Mouse (Mus musculus): ENCODE data around the gene Myrfl. TPM values are rescaled to one million over a fixed set of nuclear protein-coding genes. Genes with fewer than 3 reads are reported as not detected.

Myrfl gene
- polyA plus RNA-seq, 1 experiment from 2014 or later: not detected

GRCm38 (mm10) chr10:116921416-116921815, 24.7 kb upstream of the Myrfl start:
- Histone ChIP-seq H3K36me3 (ENCODE audit: inconsistent target) (no peaks in the 10 kb centered on the region), H3K27ac (no peak overlapping the region), H3K4me3 (ENCODE audit: inconsistent target) (no peak overlapping the region), H3K79me2 (ENCODE audit: inconsistent target) (no peaks in the 10 kb centered on the region)
- WGBS (ENCODE audit: missing documents): 96% methylated on average over 15 of the region's 15 CpGs

DNA sequence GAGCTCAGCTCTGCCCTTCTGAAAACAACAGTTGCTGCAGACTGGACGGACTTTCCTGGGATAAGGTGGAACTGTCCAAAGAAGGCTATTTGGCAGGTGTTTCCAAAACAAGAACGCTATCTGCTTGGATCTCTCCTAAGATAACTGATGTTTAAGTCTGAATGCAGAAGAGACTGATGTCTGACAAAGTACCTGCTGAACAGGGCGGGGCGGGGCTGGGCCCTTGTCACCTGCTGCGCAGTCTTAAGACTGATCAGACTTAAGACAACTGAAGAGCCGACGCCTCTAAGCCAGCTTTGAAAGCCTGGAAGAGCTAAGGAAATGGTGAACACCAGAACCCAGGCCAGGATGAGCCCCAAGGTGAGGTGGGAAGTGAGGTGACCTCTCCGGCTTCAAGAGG, 23.9 kb upstream of the Myrfl start:
- Histone ChIP-seq H3K79me2 (ENCODE audit: inconsistent target) (no peaks in the 10 kb centered on the region), H3K36me3 (ENCODE audit: inconsistent target) (no peaks in the 10 kb centered on the region), H3K4me3 (ENCODE audit: inconsistent target) (no peak overlapping the region), H3K27ac (no peak overlapping the region)
- 96% methylated on average over 8 of the region's 8 CpGs for WGBS (ENCODE audit: missing documents)

DNA sequence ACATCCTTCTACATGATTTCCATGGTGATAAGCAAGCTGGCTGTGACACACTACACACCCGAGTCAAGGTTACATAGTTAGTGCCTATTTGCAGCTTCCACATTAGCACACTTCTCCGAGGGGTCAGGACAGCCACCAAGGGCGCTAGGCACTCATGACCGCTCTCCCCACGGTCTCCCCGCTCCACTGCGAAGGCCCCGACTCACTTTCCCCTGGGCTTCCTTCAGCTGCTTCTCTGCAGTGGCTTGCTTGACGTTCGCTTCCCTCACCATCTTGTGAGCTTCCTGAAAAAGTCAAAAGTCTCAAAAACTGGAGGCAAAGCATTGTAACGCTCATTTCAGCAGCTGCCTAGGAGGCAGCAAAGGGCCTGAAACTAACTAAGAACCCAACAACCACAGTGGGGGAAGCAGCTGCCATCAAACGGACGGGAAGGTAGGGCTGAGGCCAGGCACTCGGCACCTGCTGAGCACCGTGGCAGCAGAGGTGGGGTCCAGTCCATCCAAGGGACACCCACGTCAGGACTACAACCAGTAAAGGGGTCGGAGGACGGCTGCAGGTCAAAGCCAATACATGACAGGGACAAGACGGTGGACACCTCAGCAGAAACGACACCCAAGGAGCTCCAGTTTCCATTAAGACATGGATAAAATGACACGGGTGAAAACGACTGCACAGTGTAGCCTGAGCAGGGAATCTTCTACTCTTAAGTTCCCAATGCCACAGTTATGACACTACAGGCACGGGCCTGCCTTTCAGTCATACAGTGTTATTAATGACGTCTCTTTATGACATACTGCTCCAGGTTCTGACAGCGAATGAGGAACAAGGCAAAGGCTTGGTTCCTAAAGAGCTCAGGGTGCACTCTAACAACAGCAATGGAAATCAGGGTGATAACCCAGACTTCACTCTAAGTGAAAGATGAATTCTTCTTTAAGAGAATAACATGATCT, 22.9 kb upstream of the Myrfl start:
- 45% methylated on average over 25 of the region's 25 CpGs for WGBS (ENCODE audit: missing documents)
- Histone ChIP-seq H3K27ac (no peak overlapping the region), H3K79me2 (ENCODE audit: inconsistent target) (no peaks in the 10 kb centered on the region), H3K36me3 (ENCODE audit: inconsistent target) (no peaks in the 10 kb centered on the region), H3K4me3 (ENCODE audit: inconsistent target) (no peak overlapping the region)

- no peak overlapping the region for H3K27ac ChIP-seq
- H3K4me3 ChIP-seq (ENCODE audit: inconsistent target): no peak overlapping the region
- WGBS (ENCODE audit: missing documents): 72% methylated on average over 8 of the region's 8 CpGs
- no peaks in the 10 kb centered on the region for H3K36me3 ChIP-seq (ENCODE audit: inconsistent target)
- H3K79me2 ChIP-seq (ENCODE audit: inconsistent target): no peaks in the 10 kb centered on the region
These were observed 19.9 kb upstream of the Myrfl start for GRCm38 (mm10) chr10:116916581-116916980.

DNA sequence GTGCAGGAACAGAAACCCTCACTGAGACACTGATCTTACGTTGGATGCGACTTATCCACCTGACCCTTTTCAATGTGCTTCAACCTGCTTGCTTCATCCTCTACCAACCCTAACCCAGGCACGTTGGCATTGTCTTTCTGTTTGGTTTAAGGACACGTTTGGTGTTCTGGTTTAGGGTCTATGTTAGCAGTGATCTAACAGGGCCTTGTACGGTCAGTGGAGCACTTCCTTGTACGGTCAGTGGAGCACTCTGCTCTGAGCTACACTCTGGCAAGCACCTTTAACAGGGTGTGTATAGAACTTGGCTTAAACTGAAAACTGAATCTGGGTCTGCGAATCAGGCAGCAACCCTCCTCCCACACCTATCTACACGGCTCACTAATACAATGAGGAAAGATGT, 18.6 kb upstream of the Myrfl start:
- 95% methylated on average over 7 of the region's 8 CpGs for WGBS (ENCODE audit: missing documents)
- Histone ChIP-seq H3K36me3 (ENCODE audit: inconsistent target) (no peaks in the 10 kb centered on the region), H3K79me2 (ENCODE audit: inconsistent target) (no peaks in the 10 kb centered on the region), H3K27ac (no peak overlapping the region), H3K4me3 (ENCODE audit: inconsistent target) (no peak overlapping the region)

GRCm38 (mm10) chr10:116914586-116914985, 17.9 kb upstream of the Myrfl start:
- WGBS (ENCODE audit: missing documents): 96% methylated on average over 9 of the region's 9 CpGs
- Histone ChIP-seq H3K27ac (no peak overlapping the region), H3K36me3 (ENCODE audit: inconsistent target) (no peaks in the 10 kb centered on the region), H3K4me3 (ENCODE audit: inconsistent target) (no peak overlapping the region), H3K79me2 (ENCODE audit: inconsistent target) (no peaks in the 10 kb centered on the region)

- WGBS (ENCODE audit: missing documents): 93% methylated on average over 14 of the region's 17 CpGs
- H3K79me2 ChIP-seq (ENCODE audit: inconsistent target): no peaks in the 10 kb centered on the region
- H3K4me3 ChIP-seq (ENCODE audit: inconsistent target): no peak overlapping the region
- no peaks in the 10 kb centered on the region for H3K36me3 ChIP-seq (ENCODE audit: inconsistent target)
- no peak overlapping the region for H3K27ac ChIP-seq
These were observed 17.0 kb upstream of the Myrfl start for GRCm38 (mm10) chr10:116913647-116914273.

GRCm38 (mm10) chr10:116912850-116913249, 16.1 kb upstream of the Myrfl start:
- 93% methylated on average over 9 of the region's 9 CpGs for WGBS (ENCODE audit: missing documents)
- Histone ChIP-seq H3K27ac (no peak overlapping the region), H3K79me2 (ENCODE audit: inconsistent target) (no peaks in the 10 kb centered on the region), H3K4me3 (ENCODE audit: inconsistent target) (no peak overlapping the region), H3K36me3 (ENCODE audit: inconsistent target) (no peaks in the 10 kb centered on the region)

GRCm38 (mm10) chr10:116908901-116909642, 12.4 kb upstream of the Myrfl start:
- no peak overlapping the region for H3K4me3 ChIP-seq (ENCODE audit: inconsistent target)
- 93% methylated on average over 15 of the region's 15 CpGs for WGBS (ENCODE audit: missing documents)
- no peaks in the 10 kb centered on the region for H3K36me3 ChIP-seq (ENCODE audit: inconsistent target)
- H3K27ac ChIP-seq: no peak overlapping the region
- no peaks in the 10 kb centered on the region for H3K79me2 ChIP-seq (ENCODE audit: inconsistent target)

DNA sequence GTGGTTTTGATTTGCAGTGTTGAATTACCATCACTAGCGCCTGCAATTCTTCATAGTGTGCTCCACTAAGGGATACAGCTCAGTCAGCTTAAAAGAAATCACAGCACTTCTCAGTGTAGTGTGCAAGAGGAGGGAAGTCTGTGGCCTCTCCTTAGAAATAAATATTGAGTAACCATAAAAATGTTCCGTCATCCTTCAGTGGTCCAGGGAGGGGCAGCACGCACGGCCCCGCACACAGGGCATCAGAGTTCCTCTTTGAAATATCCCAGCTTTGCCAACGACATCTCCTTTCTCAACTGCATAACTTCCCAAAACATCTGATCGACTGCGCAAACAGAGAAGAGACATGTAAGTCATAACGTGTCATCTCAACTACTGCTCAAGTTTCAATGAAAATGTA, 10.1 kb upstream of the Myrfl start:
- H3K79me2 ChIP-seq (ENCODE audit: inconsistent target): no peaks in the 10 kb centered on the region
- H3K36me3 ChIP-seq (ENCODE audit: inconsistent target): no peaks in the 10 kb centered on the region
- 55% methylated on average over 9 of the region's 9 CpGs for WGBS (ENCODE audit: missing documents)
- no peak overlapping the region for H3K4me3 ChIP-seq (ENCODE audit: inconsistent target)
- no peak overlapping the region for H3K27ac ChIP-seq

- WGBS (ENCODE audit: missing documents): 93% methylated on average over 10 of the region's 10 CpGs
- Histone ChIP-seq H3K36me3 (ENCODE audit: inconsistent target) (no peaks in the 10 kb centered on the region), H3K79me2 (ENCODE audit: inconsistent target) (no peaks in the 10 kb centered on the region), H3K4me3 (ENCODE audit: inconsistent target) (no peak overlapping the region), H3K27ac (no peak overlapping the region)
These were observed 7.8 kb upstream of the Myrfl start for GRCm38 (mm10) chr10:116904503-116904908.

DNA sequence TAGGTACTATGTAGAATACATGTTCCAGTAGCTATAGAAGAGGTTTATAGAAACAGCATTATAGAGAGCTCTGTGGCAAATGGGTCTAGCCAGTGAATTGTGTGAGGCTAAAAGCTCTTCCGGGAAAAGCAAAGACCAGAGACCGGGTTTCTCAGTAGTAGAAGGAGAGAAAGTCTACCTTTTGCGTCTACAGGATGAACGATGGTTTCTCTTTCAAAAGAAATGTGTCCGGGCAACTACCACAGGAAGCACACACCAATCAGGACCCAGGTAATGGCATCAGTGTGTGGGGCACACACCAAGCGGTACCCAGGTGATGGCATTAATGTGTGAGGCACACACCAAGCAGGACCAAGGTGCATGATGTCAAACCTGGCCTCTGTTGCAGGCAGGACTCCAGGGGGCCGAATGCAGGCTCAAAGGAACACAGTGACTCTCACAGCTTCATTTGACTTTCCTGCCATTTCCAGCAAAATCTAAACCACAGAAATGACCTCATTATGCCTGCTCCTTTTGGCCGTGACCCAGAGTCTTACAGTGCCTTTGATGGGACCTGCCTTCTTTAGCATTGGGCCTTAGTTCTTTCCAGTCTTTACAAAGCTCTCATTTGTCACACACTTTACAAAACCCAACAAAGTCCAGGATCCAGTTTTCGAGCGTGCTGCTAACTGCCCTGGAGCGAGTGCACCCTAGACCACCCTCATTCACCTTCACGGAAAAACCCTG, 1.4 kb downstream of the Myrfl start:
- no peak overlapping the region for H3K27ac ChIP-seq
- WGBS (ENCODE audit: missing documents): 93% methylated on average over 12 of the region's 12 CpGs
- H3K4me3 ChIP-seq (ENCODE audit: inconsistent target): no peak overlapping the region
- H3K79me2 ChIP-seq (ENCODE audit: inconsistent target): no peaks in the 10 kb centered on the region
- H3K36me3 ChIP-seq (ENCODE audit: inconsistent target): no peaks in the 10 kb centered on the region

GRCm38 (mm10) chr10:116894540-116894939, 2.2 kb downstream of the Myrfl start:
- no peak overlapping the region for H3K27ac ChIP-seq
- WGBS (ENCODE audit: missing documents): 78% methylated on average over 6 of the region's 6 CpGs
- no peaks in the 10 kb centered on the region for H3K79me2 ChIP-seq (ENCODE audit: inconsistent target)
- no peak overlapping the region for H3K4me3 ChIP-seq (ENCODE audit: inconsistent target)
- no peaks in the 10 kb centered on the region for H3K36me3 ChIP-seq (ENCODE audit: inconsistent target)

DNA sequence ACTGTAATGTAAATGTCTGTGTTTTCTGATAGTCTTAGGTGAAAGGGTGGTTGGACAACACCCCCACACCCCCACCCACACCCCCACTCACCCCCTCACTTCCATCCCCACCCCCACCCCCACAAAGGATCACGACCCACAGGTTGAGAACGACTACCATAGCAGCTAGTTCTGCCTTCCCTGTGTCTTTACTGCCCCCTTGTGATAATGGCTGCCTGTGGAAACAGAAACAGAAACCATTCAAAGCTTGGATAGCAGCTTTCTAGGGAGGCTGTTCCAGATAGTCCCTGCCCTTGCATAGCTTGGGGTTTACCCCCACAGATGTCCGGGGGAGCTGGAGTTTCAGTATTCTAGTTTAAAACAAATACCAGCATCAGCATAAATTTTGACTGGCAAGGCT, 3.0 kb downstream of the Myrfl start:
- H3K27ac ChIP-seq: no peak overlapping the region
- H3K36me3 ChIP-seq (ENCODE audit: inconsistent target): no peaks in the 10 kb centered on the region
- no peak overlapping the region for H3K4me3 ChIP-seq (ENCODE audit: inconsistent target)
- 14% methylated on average over 1 of the region's 3 CpGs for WGBS (ENCODE audit: missing documents)
- H3K79me2 ChIP-seq (ENCODE audit: inconsistent target): no peaks in the 10 kb centered on the region
